Mouse (Mus musculus): ENCODE data around the gene Hdgfl3.
"Not testable (repeated sequence)": the region's sequence is repeated elsewhere in the genome, so short reads cannot be mapped to it uniquely, and the experiment has no call there.

The Hdgfl3 gene

DNA sequence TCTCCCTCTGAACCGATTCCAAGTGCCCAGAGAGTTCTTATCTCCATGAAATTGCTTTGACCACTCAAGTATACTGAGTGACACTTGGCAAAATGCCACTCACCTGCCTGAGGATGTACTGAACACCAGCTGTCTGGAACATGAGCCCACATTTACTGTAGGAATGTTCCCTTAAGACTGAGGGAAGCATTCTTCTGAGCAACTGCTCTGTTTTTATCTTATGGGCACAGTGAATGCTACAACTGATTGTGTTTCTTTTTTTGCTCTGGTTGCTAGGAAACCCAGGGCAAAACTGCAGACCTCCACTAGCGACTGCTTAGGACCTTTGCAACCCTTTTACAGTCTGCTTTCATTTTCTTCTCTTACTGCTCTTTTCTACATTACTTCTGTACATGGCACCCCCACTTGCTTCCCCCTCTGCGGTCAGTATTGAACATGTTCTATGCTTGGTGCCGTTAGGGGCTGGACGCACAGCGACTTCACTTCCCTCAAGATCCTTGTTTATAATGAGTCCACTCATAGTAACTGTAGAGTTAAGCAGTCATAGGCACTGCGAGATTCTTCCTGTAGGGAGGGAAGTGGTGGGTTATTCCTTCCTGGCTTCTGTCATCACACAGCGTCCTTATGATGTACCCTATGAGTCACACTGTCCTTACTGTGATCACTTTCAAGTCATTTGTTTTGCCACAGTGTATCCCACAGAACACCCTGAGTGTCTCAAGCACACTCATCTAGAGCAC, 79.5 kb downstream of the Hdgfl3 start:
- DNase-seq (ENCODE audit: low spot score in 2 of 2): no peak

DNA sequence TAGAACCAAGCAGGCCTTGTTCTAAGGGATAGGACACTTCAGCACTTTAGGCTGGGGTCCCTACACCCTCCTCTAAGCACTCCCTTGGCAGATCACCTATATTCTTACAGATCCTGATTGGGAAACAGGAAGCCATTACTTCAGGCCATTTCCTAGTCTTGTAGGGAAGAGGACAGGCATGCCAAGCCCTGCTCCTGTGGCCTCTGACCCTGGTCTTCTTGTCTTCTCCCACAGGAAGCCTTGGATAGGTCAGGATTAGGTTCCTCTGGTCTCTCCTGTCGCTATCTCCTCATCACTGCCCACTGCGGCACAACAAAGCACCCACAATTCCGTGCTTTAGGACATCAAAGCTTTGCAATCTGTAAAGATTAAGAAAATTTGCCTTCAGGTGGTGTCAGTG, 82.6 kb downstream of the Hdgfl3 start:
- no peak for DNase-seq (ENCODE audit: low spot score in 2 of 2)

DNA sequence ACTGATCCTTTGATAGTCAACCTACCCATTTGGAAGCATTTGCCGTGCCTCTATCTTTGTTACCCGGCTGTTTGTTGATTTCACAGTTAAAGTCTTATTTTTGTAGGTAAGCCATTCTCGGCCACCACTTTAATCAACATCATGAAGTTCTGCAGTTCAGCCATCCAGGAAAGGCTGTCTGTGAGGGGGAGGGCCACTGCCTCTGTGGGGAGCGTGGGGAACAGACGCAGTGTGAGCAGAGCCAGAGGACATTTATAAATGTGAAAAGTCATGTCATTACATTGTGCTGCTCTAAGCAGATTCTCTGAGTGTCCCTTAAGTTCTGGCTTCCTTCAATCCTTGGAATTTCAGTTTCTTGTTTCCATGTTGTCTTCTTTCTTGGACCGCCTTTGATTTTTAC, 84.1 kb downstream of the Hdgfl3 start:
- DNase-seq (ENCODE audit: low spot score in 2 of 2): no peak

DNA sequence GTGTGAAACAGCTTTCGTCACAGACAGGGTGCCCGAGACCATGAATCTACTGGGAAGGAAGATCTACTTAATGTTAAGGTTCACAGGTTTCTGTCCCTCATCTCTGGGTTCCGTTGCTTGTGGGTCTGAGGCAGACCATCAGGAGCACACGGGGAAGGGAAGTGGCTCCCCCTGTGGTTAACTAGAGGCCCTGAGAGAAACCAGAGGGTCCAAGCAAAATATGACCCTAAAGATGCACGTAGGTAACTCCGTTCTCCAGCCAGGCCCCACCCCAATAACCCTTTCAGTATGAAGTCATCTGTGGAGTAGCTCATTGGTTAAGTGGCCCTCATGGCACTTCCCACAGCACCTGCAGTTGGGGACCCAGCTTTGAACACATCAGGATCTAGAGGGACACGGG, 84.6 kb downstream of the Hdgfl3 start:
- DNase-seq (ENCODE audit: low spot score in 2 of 2): no peak

DNA sequence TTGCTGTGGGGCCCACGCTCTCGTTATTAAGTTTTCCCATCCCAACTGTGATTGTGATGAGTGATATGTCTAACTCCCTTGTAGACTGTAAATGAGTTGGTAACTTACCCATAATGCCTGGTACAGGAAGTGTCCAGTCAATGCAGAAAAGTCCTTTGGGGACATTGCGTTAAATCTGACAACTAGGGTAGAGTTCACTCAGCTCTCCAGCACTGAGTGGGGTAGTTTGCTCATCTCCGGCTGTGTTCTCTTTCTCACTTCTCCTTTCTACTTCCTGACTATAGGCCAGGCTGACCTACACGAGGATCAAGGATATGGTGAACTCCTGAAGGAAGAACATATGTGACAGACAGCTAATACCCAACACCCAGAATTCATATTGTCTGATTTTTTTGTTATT, 85.1 kb downstream of the Hdgfl3 start:
- DNase-seq (ENCODE audit: low spot score in 2 of 2): no peak

DNA sequence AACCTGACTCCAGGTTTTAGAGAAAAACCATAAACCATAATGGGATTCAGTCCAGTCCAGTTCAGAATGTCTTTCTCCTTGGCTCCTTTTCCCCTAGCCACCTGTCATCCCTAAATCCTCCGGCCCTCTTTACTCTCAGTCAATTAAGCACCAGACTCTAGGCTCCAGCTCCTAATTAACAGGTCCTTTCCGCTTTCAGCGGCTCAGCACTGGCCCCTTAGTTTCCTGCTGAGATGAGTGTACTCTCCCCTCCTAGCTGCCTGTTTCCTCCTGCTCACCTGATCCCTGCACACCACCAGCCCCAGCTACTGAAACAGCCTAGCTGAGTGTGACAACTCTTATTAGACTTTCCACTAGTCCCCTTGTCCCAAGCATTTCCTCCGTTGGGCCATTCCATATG, 86.5 kb downstream of the Hdgfl3 start:
- no peak for DNase-seq (ENCODE audit: low spot score in 2 of 2)

DNA sequence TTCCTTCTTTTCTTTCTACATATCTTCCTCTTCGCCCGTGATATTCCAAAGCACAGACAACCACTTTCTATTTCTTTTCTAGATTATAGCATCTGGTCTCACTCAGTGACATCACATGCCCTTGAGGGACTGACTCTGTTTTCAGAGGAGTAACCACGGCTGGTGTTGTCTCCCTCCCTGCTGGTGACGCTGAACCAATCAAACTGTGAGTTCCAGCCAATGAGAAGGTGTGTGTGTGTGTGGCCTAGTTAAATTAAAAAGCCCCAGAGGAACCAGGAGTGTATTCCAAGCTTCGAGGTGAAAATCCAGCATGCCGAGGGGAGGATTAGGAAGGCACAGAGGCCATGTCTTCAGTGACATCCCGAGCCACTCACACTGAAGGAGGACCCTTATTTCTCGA, 87.3 kb downstream of the Hdgfl3 start:
- DNase-seq (ENCODE audit: low spot score in 2 of 2): no peak

DNA sequence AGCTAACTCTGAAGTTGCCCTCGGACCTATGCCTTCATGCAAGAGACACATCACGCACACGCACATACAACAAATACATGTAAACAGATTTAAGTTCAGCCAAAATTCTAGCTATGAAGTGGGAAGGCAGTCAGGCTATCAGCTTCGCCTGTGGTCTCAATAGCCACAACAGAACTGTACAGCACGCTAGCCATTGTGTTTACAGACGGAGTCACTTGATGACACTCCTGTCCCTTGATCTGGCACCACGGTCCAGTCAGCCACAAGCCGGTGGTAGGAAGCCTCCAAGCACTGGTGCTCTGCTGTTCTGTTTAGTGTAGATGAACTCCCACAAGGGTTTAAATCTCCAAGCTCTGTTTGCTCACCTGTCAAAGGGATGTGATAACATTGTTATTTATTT, 88.3 kb downstream of the Hdgfl3 start:
- no peak for DNase-seq (ENCODE audit: low spot score in 2 of 2)

DNA sequence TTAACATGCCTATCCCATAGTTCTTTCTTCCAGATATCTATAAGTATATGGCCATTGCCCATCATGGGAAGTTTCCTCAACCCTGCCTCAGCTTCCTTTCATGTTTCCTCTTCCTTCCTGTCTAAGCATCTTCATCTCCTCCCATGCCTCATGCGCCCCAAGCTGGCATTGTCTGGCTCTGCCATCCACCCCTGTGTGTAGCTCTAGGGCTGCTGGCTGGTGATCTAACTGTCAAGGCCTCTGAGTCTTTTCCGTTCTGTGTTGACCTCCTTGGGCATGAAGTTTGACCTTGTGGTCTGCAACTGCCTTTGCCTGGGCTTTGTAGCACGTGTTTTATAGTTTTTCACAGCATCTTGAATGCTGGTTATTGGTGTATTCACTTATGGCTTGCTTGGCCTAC, 89.0 kb downstream of the Hdgfl3 start:
- DNase-seq (ENCODE audit: low spot score in 2 of 2): no peak

DNA sequence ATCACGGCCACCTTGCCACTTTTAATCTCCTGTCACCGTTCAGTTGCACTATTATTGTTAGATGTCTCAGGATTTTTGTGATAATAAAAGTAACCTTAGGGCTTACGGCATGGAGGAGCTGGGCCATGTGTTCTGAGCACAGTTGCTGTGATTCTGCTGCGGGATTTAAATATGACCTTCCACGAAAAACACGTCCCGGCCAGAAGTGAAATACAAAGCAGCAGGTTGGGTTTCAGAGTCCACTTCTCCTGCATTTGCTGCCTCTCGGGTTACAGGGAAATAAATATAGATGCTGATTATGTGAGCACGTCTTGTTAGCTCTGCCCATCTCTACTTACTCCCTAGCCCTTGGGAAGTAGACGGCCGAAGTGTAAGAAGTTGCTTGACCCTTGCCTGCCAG, 89.5 kb downstream of the Hdgfl3 start:
- no peak for DNase-seq (ENCODE audit: low spot score in 2 of 2)

DNA sequence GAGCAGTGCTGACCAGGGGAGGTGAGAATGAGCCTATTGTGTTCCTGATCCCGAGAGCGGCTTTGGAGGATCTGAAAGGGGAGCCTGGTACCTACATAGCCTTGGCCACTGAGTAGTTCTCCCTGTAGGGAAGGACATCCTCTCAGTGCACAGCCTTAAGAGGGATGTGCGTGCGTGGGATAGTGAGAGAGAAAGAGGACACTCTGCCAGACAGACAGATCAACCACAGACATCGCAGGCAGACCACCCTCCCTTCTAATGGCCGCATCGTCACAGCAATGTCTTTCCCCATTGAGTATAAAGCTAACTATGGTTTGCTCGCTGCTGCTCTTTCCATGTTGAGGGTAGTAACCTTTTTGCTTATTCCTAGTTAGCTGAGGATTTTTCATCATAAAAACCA, 90.4 kb downstream of the Hdgfl3 start:
- DNase-seq (ENCODE audit: low spot score in 2 of 2): no peak

DNA sequence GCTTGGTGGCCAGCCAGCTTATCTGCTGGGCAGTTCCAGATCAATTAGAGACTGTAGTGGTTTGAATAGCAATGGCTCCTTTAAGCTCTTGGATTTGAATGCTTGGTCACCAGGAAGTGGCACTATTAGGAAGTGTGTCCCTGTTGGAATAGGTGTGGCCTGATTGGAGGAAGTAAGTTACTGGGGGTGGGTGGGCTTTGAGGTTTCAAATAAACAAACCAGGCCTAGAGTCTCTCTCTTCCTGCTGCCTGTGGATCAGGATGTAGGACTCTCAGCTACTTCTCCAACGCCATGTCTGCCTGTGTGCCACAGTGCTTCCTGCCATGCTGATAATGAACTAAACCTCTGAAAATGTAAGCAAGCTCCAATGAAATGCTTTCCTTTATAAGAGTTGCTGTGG, 91.3 kb downstream of the Hdgfl3 start:
- DNase-seq (ENCODE audit: low spot score in 2 of 2): no peak

DNA sequence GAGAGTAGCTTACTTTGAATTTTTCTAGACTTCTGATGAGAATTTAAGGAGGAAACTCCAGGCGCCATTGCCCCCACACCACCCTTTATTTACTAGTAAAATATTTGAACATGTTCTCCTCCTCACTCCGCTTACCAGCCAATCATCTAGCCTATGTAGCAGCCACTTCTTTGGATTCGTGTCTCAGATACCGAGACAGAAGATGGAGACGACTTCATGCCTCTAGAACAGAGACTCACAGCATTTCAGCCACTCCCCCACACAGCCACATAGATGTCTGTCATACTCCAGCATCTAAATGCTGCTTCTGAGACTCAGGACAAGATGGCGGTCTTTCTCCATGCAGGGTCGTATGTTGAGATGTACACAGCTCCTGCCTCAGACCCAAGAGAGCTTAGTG, 92.1 kb downstream of the Hdgfl3 start:
- no peak for DNase-seq (ENCODE audit: low spot score in 2 of 2)

DNA sequence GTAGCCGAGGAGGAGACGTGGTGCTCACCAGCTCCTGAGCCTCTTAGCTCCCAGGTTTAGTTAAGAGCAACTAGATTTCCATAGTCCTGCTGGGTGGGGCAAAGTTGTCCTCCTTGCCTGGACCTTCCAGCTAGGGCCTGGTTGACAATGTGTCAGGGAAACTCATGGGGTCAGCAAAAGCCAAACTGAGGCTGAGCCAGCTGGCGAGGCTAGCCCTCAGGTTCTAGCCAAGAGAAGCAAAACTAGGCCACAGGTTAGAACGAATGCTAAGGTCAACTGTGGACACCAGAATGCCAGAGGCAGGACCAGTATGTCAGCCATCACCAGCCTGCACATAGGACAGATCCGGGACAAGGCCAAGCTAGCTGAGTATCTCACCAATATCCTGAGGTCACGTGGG, 92.8 kb downstream of the Hdgfl3 start:
- DNase-seq (ENCODE audit: low spot score in 2 of 2): no peak

DNA sequence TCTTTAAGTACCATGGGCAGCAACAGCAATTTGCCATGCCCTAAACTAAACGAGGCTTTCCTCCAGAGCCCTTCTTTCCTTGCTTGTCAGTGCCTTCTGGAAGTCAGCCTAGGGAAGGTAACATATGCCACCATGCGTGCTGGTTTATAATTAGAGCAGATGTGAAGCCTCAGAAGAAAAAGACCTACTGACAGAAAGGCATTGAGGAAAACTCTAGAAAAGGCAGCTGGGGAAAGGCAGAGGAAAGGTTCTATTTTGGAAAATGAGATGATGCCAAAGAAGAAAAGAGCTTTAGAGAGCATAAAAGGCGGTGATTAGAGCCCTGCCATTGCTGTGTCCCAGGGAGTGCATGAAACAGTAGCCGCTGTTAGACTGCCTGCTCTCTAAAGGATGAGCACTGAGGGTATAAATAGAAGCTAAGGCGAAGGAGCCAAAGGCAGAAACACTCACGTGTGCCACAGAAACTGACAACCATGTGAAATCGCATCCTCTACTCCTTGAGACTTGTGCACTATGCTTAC, 93.6 kb downstream of the Hdgfl3 start:
- DNase-seq (ENCODE audit: low spot score in 2 of 2): peak in 1 of 2 experiments; percentile 79

DNA sequence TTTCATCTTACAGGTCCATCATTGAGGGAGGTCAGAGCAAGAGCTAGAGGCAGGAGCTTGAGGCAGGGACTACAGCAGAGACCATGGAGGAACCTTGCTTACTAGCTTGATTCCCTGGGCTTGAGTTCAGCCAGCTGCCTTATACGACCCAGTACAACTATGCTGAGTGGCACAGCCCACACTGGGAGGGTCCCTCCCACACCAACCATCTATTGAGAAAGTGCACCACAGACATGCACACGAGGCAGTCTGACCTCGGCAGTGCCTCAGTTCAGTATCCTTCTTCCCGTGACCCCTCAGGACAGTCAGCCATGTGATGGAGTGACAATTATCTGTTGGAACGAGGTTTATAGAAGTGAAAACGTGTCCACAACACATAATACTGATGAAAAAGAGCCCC, 94.5 kb downstream of the Hdgfl3 start:
- DNase-seq (ENCODE audit: low spot score in 2 of 2): no peak

DNA sequence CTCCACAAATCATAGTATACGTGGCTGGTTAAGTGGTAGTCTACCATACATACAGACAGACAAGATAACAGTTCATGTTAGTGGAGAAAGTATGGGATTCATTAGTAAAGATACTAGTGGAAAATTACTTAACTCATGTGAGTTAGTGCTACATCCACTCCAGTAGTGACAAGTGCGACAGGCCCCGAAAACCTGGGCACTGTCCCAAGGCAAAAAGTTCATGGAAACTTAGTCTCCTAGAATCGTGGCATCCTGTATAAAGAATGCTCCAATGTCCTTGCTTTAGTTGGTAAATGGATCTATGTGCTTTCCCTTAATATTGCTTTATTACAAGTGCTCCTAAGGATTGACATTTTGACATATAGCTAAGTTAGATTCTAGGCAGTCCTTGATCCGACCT, 96.5 kb downstream of the Hdgfl3 start:
- not testable (repeated sequence) for DNase-seq (ENCODE audit: low spot score in 2 of 2)

DNA sequence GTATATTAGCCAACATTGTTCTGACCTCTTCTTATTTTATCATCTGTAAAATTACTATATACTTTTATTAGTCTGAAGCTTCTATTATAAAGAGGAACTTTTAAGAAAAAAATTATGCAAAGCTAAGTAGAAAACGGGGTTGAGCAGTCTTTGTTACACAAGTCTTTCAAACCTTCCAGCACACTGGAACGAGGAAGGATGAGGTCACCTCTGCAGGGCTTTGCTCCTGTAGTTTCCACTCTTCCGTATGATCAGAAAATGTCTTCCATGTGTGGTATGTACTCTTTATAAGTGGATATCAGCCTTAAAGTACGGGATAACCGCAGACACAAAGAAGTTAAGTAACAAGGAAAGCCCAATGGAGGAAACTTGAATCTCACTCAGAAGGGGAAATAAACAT, 98.8 kb downstream of the Hdgfl3 start:
- DNase-seq (ENCODE audit: low spot score in 2 of 2): no peak

DNA sequence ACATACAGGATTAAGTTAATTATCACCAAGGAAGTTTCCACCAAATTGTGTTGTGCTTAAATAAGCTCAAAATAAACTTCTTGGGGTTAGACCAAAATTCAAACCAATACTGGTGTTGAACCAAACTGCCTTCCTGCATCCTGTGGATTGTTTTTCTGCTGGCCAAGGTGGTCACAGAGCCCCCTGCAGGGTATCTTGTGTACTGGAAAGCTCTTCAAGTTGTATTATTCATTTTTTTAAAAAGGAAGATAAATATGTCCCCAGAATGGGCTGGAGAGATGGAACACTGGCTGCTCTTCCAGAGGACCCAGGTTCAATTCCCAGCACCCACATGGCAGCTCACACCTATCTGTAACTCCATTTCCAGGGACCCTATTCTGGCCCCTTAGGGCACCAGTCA, 99.4 kb downstream of the Hdgfl3 start:
- DNase-seq (ENCODE audit: low spot score in 2 of 2): no peak

All from frontal cortex, postnatal 36 days (tissue).